Mouse (Mus musculus): ENCODE results near the gene Prorsd1. TPM values are rescaled to one million over a fixed set of nuclear protein-coding genes. Genes with fewer than 3 reads are reported as not detected.
"Not testable (repeated sequence)": the region's sequence is repeated elsewhere in the genome, so short reads cannot be mapped to it uniquely, and the experiment has no call there.

The Prorsd1 gene
- 16.9 and 20.7 TPM in 2 replicates for polyA plus RNA-seq (2016; fragmentation: Nextera tagmentation; extraction: Ambion mirVana)

DNA sequence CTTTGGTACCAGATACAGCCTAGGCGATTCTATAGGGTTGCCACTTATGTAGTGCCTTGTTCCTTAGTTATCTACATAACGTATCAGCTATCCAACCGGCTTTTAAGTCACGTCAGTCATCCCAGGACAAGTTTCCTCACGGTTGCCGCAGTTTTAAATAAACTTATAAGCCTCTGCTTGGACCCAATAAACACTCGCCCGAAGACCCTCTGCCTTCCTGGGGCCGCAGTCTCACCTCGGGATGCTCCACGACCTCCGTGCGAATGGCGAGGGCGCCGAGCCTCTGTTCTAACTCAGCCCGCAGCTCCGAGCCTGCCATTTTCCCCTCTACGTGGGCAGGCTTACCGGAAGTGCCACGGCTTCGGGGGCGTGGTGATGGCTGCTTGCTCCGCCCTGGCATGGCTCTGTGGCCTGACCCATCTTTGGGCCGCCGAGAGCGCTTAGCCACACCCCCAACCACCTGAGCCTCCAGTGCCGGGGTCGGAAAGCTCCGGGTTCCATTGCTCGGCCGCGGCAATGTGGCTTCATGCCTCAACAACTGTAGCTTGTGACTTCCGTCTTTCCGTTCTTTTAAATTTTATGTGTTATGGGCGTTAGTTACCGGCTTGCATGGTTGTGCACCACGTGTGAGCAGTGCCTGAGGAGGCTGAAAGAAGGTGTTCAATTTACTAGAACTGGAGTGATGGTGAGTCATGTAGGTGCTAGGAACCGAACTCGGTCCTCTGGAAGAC, at the start of gene Prorsd1:
Prorsd1 (minus strand) TSS at position 352 of the 731 bp plus-strand sequence.
- no peaks in the 10 kb centered on the region for H3K9me3 ChIP-seq
- DNase-seq (ENCODE audit: low spot score): peak; percentile 94
- H3K4me3 ChIP-seq: peak within 1 kb of the TSS; percentile 77
- peaks cover 25% of the 10 kb centered on the region for H3K36me3 ChIP-seq (replicated peaks)
- peak within 1 kb of the TSS; percentile 88 for H3K27ac ChIP-seq (replicated peaks)
- peaks cover 6% of the 10 kb centered on the region for H3K4me1 ChIP-seq
- H3K27me3 ChIP-seq (replicated peaks; ENCODE audit: low read depth, poor library complexity, severe bottlenecking): no peaks in the 10 kb centered on the region
- WGBS: 3% methylated on average over 40 of the region's 40 CpGs

DNA sequence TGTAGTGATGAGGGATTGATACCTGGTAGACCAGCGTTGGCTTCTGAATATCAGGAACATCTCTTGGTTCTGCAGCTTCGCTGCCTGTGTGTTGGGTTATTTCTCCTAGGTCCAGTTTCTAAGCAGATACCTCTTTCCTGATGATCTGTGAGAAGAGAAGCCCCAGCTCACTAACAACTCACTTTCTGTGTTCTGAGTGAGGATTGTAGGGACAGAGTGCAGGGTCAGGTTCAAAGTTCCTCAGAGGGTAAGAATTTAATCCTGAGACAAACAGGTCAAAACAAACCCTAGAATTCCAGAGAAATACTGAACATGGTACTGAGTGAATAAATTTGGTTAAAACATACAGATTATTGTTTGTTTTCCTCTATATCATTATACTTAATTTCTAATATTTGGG, 48.6 kb upstream of the Prorsd1 start:
- 87% methylated on average over 2 of the region's 2 CpGs for WGBS
- no peaks in the 10 kb centered on the region for H3K4me1 ChIP-seq

DNA sequence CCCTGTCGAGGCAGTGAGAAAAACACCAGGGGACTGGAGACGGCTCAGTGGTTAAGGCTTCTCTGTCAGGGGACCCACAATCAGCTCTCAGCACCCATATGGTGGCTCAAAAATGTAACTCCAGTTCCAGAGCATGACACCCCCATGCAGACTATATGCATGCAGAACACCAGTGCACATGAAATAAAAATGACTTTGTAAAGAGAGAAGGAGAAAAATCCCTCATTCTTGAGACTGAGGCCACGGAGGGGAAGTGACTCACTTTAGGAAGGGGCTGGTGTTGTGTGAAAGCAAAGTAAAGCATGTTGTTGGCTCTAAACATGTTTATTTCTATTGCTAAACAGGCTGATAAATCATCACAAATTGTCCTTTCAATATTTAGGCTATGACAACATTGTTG, 46.2 kb upstream of the Prorsd1 start:
- WGBS: 85% methylated on average over 3 of the region's 3 CpGs
- Histone ChIP-seq H3K4me3 (no peak overlapping the region), H3K9me3 (no peaks in the 10 kb centered on the region), H3K27me3 (replicated peaks; ENCODE audit: low read depth, poor library complexity, severe bottlenecking) (no peaks in the 10 kb centered on the region), H3K27ac (replicated peaks) (no peak overlapping the region), H3K36me3 (replicated peaks) (no peaks in the 10 kb centered on the region), H3K4me1 (no peaks in the 10 kb centered on the region)
- no peak for DNase-seq (ENCODE audit: low spot score)

More for the DNA sequence above, 48.6 kb upstream of the Prorsd1 start:
- H3K27me3 ChIP-seq (replicated peaks; ENCODE audit: low read depth, poor library complexity, severe bottlenecking): no peaks in the 10 kb centered on the region
- DNase-seq (ENCODE audit: low spot score): no peak
- no peaks in the 10 kb centered on the region for H3K9me3 ChIP-seq
- no peak overlapping the region for H3K27ac ChIP-seq (replicated peaks)
- no peaks in the 10 kb centered on the region for H3K36me3 ChIP-seq (replicated peaks)
- no peak overlapping the region for H3K4me3 ChIP-seq

DNA sequence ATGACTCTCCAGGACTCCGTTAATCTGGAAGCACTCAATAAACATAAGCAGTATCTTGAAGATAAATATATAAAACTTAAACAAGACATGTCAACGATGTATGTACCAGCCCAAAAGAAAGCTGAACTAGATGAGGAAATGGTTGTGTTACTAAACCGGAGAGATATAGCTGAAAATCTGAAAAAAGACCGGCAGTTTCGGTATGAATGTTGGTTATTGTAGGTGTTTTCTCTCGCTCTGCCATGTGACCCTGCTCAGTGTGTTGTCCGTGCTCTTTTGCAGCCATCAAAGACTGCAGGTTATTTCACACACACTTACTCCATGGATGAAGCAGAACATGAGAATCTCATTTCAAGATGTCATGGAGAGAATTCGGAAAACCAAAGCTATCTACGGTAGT, 45.6 kb upstream of the Prorsd1 start:
- Histone ChIP-seq H3K4me1 (no peaks in the 10 kb centered on the region), H3K4me3 (no peak overlapping the region), H3K9me3 (no peaks in the 10 kb centered on the region), H3K27me3 (replicated peaks; ENCODE audit: low read depth, poor library complexity, severe bottlenecking) (no peaks in the 10 kb centered on the region), H3K27ac (replicated peaks) (no peak overlapping the region), H3K36me3 (replicated peaks) (no peaks in the 10 kb centered on the region)
- WGBS: 90% methylated on average over 9 of the region's 9 CpGs
- DNase-seq (ENCODE audit: low spot score): no peak

DNA sequence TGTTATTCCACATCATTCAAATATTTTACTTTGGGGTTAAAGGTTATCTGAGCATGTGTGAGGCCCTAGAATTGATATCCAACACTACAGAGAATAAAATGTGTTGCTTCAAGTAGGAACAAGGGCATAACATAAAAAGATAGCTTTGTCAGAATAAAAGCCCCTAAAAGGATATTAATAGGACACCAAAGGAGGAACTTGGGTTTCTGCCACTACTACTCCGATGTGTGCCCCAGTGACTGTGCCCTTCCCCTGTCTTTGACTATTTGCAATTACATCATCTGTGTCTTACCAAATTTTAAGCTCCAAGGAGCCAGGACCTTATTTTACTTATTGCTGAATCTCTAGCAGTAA, 34.6 kb upstream of the Prorsd1 start:
- Histone ChIP-seq H3K4me1 (peaks cover 13% of the 10 kb centered on the region), H3K36me3 (replicated peaks) (peaks cover 26% of the 10 kb centered on the region), H3K9me3 (no peaks in the 10 kb centered on the region), H3K27me3 (replicated peaks; ENCODE audit: low read depth, poor library complexity, severe bottlenecking) (no peaks in the 10 kb centered on the region), H3K27ac (replicated peaks) (no peak overlapping the region), H3K4me3 (no peak overlapping the region)
- DNase-seq (ENCODE audit: low spot score): no peak
- WGBS: 98% methylated on average over 1 of the region's 1 CpGs

DNA sequence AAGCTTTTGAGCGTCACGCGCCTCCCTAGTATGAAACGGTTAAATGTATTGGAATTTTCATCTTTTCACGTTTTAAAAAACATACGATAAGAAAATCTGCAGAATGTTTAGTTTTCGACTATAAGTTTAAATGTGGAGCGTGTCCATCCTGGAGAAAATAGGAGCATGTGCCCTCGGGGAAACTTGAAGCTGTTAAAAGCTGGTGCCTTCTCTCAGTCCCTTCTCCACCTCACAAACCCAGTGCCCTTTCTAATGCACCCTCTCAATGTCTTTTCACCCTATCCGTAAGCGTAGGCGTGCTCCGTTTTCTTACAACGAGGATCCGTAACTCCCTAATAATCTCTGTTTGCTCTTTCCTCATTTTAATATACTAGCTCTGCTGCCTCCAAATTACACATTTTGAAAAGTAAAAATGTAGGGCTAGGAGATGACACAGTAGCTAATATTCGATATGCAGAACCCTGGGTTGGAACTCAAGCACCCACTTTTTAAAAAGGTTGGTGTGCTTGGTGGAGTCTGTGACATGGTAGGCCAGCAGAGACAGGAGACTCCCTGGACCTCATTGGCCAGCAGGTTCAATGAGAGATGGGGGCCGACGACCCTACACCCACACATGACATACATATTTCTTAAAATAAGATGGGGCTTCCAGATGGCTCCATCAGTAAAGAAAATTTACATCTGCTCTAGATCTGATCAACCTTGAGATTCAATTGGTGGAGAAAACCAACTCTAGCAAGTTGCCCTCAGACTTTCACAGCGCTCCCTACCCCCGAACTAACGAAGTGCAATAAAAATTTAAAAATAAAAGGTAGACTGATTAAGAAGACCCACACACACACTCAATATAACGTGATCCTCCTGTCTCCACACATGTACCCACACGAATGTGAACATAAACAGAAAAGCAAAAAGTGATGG, 33.9 kb upstream of the Prorsd1 start:
- peak overlapping the region; percentile 94 for H3K27ac ChIP-seq (replicated peaks)
- no peak for DNase-seq (ENCODE audit: low spot score)
- 27% methylated on average over 23 of the region's 23 CpGs for WGBS

DNA sequence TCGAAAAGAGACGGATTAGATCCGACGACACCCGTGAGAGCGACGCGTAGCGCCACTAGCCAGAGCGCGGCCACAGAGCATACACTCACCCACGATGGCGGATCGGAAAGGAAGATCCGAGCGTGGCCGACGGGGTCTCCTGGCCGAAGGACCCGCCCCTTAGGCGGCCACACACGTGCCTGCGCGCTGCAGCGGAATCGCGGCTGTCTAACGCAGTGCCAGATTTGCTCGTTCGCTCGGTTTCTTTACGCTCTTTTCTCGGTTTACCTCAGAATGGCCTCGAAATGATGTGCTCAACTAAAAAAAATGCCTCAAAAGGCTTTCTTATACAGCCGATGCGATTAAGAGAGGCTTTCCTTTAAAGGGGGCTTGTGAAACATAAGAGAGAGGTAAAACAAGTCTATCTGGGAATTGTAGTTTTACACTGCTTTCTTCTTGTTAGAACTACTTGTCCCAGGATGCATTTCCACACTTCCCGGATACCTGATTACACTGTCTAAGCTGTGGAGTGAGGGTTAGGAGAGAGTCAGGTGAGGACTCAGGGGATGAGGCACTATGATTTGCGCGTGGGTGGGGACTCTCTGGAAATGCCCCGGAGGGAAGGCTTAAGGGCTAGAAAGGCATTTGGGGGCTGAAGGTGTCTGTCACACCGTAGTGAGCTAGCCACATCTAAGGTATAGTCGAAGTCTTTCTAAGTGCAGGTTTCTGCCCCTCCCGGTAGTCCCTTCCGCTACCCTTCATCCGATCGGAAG, 33.1 kb upstream of the Prorsd1 start, which contains the start of the genes Clhc1 and Rps27a:
Clhc1 (plus strand) TSS at position 199 of the 752 bp plus-strand sequence.
Rps27a (minus strand) TSS at position 358 of the 752 bp plus-strand sequence.
- H3K27ac ChIP-seq (replicated peaks): peak within 1 kb of the TSS; percentile 94
- under 1% methylated on average over 46 of the region's 46 CpGs for WGBS
- H3K4me3 ChIP-seq: peak within 1 kb of the TSS; percentile 82
- peaks cover 41% of the 10 kb centered on the region for H3K36me3 ChIP-seq (replicated peaks)
- no peaks in the 10 kb centered on the region for H3K27me3 ChIP-seq (replicated peaks; ENCODE audit: low read depth, poor library complexity, severe bottlenecking)
- peak; percentile 92 for DNase-seq (ENCODE audit: low spot score)
- no peaks in the 10 kb centered on the region for H3K9me3 ChIP-seq
- H3K4me1 ChIP-seq: peaks cover 13% of the 10 kb centered on the region

More for the DNA sequence above, 33.9 kb upstream of the Prorsd1 start:
- H3K27me3 ChIP-seq (replicated peaks; ENCODE audit: low read depth, poor library complexity, severe bottlenecking): no peaks in the 10 kb centered on the region
- H3K4me1 ChIP-seq: peaks cover 13% of the 10 kb centered on the region
- H3K36me3 ChIP-seq (replicated peaks): peaks cover 32% of the 10 kb centered on the region
- no peaks in the 10 kb centered on the region for H3K9me3 ChIP-seq
- peak overlapping the region; percentile 82 for H3K4me3 ChIP-seq

DNA sequence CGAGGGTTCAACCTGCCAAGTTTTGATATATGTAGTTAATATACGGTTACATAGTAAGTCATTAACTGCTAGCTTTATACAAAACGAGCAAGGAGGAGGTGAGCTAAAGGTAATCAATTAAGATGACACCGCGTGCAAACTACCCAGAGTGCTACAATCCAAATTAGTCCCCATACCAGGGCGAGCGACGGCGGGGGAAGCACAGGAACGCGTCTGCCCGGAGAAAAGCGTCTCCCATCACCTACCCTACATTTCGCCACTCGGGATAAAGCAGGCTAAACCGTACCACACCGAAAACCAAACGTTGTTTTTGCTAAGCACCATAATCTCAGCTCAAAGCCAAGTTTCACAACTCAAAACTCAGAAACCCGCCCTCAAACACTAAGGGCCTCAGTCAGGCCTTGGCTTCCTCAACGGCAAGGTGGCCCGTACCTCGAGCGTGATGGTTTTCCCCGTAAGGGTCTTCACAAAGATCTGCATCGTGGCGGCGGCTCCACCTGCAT, 32.5 kb upstream of the Prorsd1 start:
- H3K4me1 ChIP-seq: peaks cover 13% of the 10 kb centered on the region
- no peak for DNase-seq (ENCODE audit: low spot score)
- H3K27me3 ChIP-seq (replicated peaks; ENCODE audit: low read depth, poor library complexity, severe bottlenecking): no peaks in the 10 kb centered on the region
- WGBS: under 1% methylated on average over 27 of the region's 27 CpGs
- no peaks in the 10 kb centered on the region for H3K9me3 ChIP-seq
- H3K27ac ChIP-seq (replicated peaks): peak overlapping the region; percentile 94
- peak overlapping the region; percentile 82 for H3K4me3 ChIP-seq
- H3K36me3 ChIP-seq (replicated peaks): peaks cover 47% of the 10 kb centered on the region

DNA sequence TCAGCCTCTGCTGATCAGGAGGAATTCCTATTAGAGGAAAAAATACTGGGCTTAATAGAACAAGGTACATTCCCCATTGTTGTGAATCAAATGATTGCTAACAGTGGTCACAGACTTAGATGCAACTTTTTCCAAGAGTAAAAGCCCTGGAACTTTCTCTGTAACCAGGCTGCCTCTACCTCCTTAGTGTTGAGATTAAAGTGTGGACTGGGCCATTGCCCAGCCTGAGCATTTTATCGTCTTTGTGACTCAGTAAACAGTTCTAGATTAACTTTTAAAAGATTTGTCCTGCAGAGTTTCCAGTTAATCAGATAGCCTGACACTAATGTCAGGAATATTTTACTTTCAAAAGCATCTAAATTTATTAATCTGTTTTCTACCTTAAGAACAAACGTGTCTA, 31.9 kb upstream of the Prorsd1 start:
- peaks cover 52% of the 10 kb centered on the region for H3K36me3 ChIP-seq (replicated peaks)
- WGBS: 29% methylated on average over 2 of the region's 2 CpGs
- no peaks in the 10 kb centered on the region for H3K9me3 ChIP-seq

DNA sequence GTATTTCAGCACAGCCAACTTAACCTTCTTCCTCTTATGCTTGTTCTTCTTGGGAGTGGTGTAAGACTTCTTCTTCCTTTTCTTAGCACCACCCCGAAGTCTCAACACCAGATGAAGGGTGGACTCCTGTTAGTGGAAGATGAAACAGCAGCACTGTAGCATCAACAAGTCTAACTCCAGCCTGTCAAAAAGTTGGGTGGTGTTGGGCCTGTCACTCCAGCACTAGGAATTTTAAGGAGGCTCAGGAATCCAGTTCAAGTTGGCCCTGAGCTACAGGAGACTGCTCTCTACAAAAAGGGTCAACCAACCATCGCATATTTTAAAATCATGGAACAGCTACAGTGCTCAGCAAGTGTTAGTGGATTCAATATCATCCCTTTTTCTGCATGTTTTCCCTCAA, 31.5 kb upstream of the Prorsd1 start:
- Histone ChIP-seq H3K27ac (replicated peaks) (peak overlapping the region; percentile 94; the same call in 1 of the 2 replicates), H3K36me3 (replicated peaks) (peaks cover 57% of the 10 kb centered on the region), H3K4me3 (peak overlapping the region; percentile 82), H3K4me1 (peaks cover 13% of the 10 kb centered on the region)
- not testable (repeated sequence) for H3K9me3 ChIP-seq; H3K27me3 ChIP-seq (replicated peaks; ENCODE audit: low read depth, poor library complexity, severe bottlenecking); DNase-seq (ENCODE audit: low spot score)
- 94% methylated on average over 2 of the region's 2 CpGs for WGBS

More for the DNA sequence above, 31.9 kb upstream of the Prorsd1 start:
- peak overlapping the region; percentile 94 for H3K27ac ChIP-seq (replicated peaks)
- H3K27me3 ChIP-seq (replicated peaks; ENCODE audit: low read depth, poor library complexity, severe bottlenecking): no peaks in the 10 kb centered on the region
- H3K4me1 ChIP-seq: peaks cover 13% of the 10 kb centered on the region
- DNase-seq (ENCODE audit: low spot score): no peak
- peak overlapping the region; percentile 82 for H3K4me3 ChIP-seq

DNA sequence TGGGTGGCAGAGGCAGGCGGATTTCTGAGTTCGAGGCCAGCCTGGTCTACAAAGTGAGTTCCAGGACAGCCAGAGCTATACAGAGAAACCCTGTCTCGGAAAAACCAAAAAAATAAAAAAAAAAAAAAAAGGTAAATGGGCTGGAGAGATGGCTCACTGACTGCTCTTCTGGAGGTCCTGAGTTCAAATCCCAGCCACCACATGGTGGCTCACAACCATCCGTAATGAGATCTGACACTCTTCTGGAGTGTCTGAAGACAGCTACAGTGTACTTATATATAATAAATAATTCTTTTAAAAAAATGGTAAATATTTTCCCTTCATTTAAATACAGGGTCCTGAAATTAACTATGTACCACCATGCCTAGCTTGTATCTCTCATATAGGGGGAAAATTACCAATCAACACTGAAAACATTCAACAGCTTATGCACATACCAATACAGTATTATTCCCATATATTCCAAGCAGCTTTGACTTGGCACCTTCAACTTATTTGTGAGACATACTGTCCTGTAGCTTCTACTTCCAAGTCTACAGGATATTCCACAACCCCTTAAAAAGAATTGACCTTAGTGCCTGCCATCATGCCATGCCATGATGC, 30.4 kb upstream of the Prorsd1 start:
- H3K4me1 ChIP-seq: peaks cover 13% of the 10 kb centered on the region
- WGBS: 88% methylated on average over 4 of the region's 4 CpGs
- not testable (repeated sequence) for H3K4me3 ChIP-seq; H3K27ac ChIP-seq (replicated peaks); H3K27me3 ChIP-seq (replicated peaks; ENCODE audit: low read depth, poor library complexity, severe bottlenecking); H3K9me3 ChIP-seq; DNase-seq (ENCODE audit: low spot score)
- H3K36me3 ChIP-seq (replicated peaks): peaks cover 67% of the 10 kb centered on the region
